Mouse (Mus musculus) C2C12 (cell line): Measurements from ENCODE around the gene Orm3.

Experiments
- CTCF ChIP-seq: IDR thresholded peaks from one replicate; pipeline ENCODE4 v1.5.1; 2011; ENCODE audit not compliant: control insufficient read depth, insufficient read depth, insufficient read length
- FOSL1 ChIP-seq: IDR thresholded peaks from one replicate; pipeline ENCODE4 v1.8.0; 2011; ENCODE audit warnings: mild to moderate bottlenecking, low read length; ENCODE audit not compliant: poor library complexity, insufficient read depth, severe bottlenecking

GRCm38 (mm10) chr4:63388029-63388428, 32.1 kb downstream of the Orm3 start:
- TF ChIP-seq CTCF (no peak), FOSL1 (no peak)
